Mouse (Mus musculus): Measurements from ENCODE around the gene Tcte2.

GRCm38 (mm10) chr17:13720187-13720586 lies 41.4 kb downstream of the Tcte2 start:
- TF ChIP-seq POLR2A (IDR thresholded peaks at IDR 0.05; ENCODE audit: borderline replicate concordance, extremely low read depth, insufficient read depth, insufficient read length, poor library complexity, severe bottlenecking) (no peak), CTCF (IDR thresholded peaks at IDR 0.05; ENCODE audit: borderline replicate concordance, extremely low read depth, insufficient read depth, insufficient read length) (no peak)

Data from brain, embryonic 14.5 days (tissue).